Mouse (Mus musculus): Measurements from ENCODE around the gene Plekhm2. TPM values are rescaled to one million over a fixed set of nuclear protein-coding genes. Genes with fewer than 3 reads are reported as not detected.

The Plekhm2 gene
- total and polyA plus RNA-seq, 3 experiments: 6.5 to 15.4 TPM; not detected in 1

GRCm38 (mm10) chr4:141641961-141642811 lies 22.5 kb downstream of the Plekhm2 start:
- Histone ChIP-seq H3K4me3 (ENCODE audit: control insufficient read depth in 1 of 2, insufficient read depth in 1 of 2, low read depth in 2 of 2, low read length in 2 of 2) (no peak overlapping the region), H3K36me3 (ENCODE audit: control insufficient read depth in 1 of 2, insufficient read depth in 2 of 2, low read length in 2 of 2) (no peaks in the 10 kb centered on the region; a peak in 1 of 4 replicates), H3K9me3 (replicated peaks; ENCODE audit: insufficient read depth, low read length) (no peaks in the 10 kb centered on the region), H3K9ac (ENCODE audit: control insufficient read depth, low read depth, low read length, poor library complexity, severe bottlenecking) (no peak overlapping the region), H3K27me3 (ENCODE audit: control insufficient read depth in 1 of 2, insufficient read depth in 2 of 2, low read length in 2 of 2) (no peaks in the 10 kb centered on the region), H3K79me2 (ENCODE audit: control insufficient read depth, insufficient read depth, low read length, poor library complexity) (no peaks in the 10 kb centered on the region), H3K4me1 (ENCODE audit: control insufficient read depth in 1 of 2, insufficient read depth in 2 of 2, low read length in 2 of 2) (no peaks in the 10 kb centered on the region), H3K27ac (ENCODE audit: control insufficient read depth, low read depth, low read length) (no peak overlapping the region)
- TF ChIP-seq SMC3 (IDR thresholded peaks at IDR 0.05; ENCODE audit: low read depth, low read length): no peak
- no peak for TF ChIP-seq CHD2 (IDR thresholded peaks at IDR 0.05; ENCODE audit: low read length)
- no peak for TF ChIP-seq E2F4 (IDR thresholded peaks at IDR 0.05; ENCODE audit: borderline replicate concordance, low read depth, low read length)
- TF ChIP-seq UBTF (IDR thresholded peaks at IDR 0.05; ENCODE audit: borderline replicate concordance, insufficient read depth, low read depth, low read length): no peak
- no peak for TF ChIP-seq ZC3H11A (IDR thresholded peaks at IDR 0.05; ENCODE audit: low read depth, low read length)
- no peak for TF ChIP-seq CHD1 (IDR thresholded peaks at IDR 0.05; ENCODE audit: low read depth, low read length)
- no peak for TF ChIP-seq BHLHE40 (IDR thresholded peaks at IDR 0.05; ENCODE audit: borderline replicate concordance, low read depth, low read length)
- no peak for TF ChIP-seq ELF1 (IDR thresholded peaks at IDR 0.05; ENCODE audit: low read depth, low read length)
- TF ChIP-seq MYB (IDR thresholded peaks at IDR 0.05; ENCODE audit: low read depth, low read length): no peak
- no peak for TF ChIP-seq POLR2A (IDR thresholded peaks at IDR 0.05; ENCODE audit: control insufficient read depth in 1 of 2, insufficient read depth in 1 of 2, low read depth in 1 of 2, low read length in 2 of 2, poor library complexity in 1 of 2)
- TF ChIP-seq MYC (IDR thresholded peaks at IDR 0.05; ENCODE audit: low read depth, low read length): no peak
- no peak for TF ChIP-seq JUND (IDR thresholded peaks at IDR 0.05; ENCODE audit: low read depth, low read length)
- no peak for TF ChIP-seq TBP (IDR thresholded peaks at IDR 0.05; ENCODE audit: low read depth, low read length)
- TF ChIP-seq POLR2AphosphoS2 (IDR thresholded peaks at IDR 0.05; ENCODE audit: low read length): no peak
- no peak for TF ChIP-seq RCOR1 (IDR thresholded peaks at IDR 0.05; ENCODE audit: low read depth, low read length)
- no peak for TF ChIP-seq MAZ (IDR thresholded peaks at IDR 0.05; ENCODE audit: low read depth, low read length)
- TF ChIP-seq ZNF384 (IDR thresholded peaks at IDR 0.05; ENCODE audit: low read depth, low read length): no peak
- no peak for TF ChIP-seq GATA1 (IDR thresholded peaks at IDR 0.05; ENCODE audit: low read depth, low read length)
- no peak for TF ChIP-seq TAL1 (IDR thresholded peaks at IDR 0.05; ENCODE audit: low read length)
- TF ChIP-seq USF1 (IDR thresholded peaks at IDR 0.05; ENCODE audit: low read depth, low read length): no peak
- DNase-seq (ENCODE audit: low read depth, low spot score): no peak

GRCm38 (mm10) chr4:141641353-141641771 lies 23.3 kb downstream of the Plekhm2 start:
- no peak overlapping the region for H3K27ac ChIP-seq (ENCODE audit: control insufficient read depth, low read depth, low read length)
- H3K9me3 ChIP-seq (replicated peaks; ENCODE audit: insufficient read depth, low read length): no peaks in the 10 kb centered on the region
- no peak overlapping the region for H3K4me3 ChIP-seq (ENCODE audit: control insufficient read depth in 1 of 2, insufficient read depth in 1 of 2, low read depth in 2 of 2, low read length in 2 of 2)
- no peaks in the 10 kb centered on the region; a peak in 1 of 4 replicates for H3K36me3 ChIP-seq (ENCODE audit: control insufficient read depth in 1 of 2, insufficient read depth in 2 of 2, low read length in 2 of 2)
- TF ChIP-seq BHLHE40 (IDR thresholded peaks at IDR 0.05; ENCODE audit: borderline replicate concordance, low read depth, low read length): no peak
- TF ChIP-seq MAZ (IDR thresholded peaks at IDR 0.05; ENCODE audit: low read depth, low read length): no peak
- no peaks in the 10 kb centered on the region for H3K79me2 ChIP-seq (ENCODE audit: control insufficient read depth, insufficient read depth, low read length, poor library complexity)
- DNase-seq (ENCODE audit: low read depth, low spot score): no peak
- no peaks in the 10 kb centered on the region for H3K27me3 ChIP-seq (ENCODE audit: control insufficient read depth in 1 of 2, insufficient read depth in 2 of 2, low read length in 2 of 2)
- no peaks in the 10 kb centered on the region for H3K4me1 ChIP-seq (ENCODE audit: control insufficient read depth in 1 of 2, insufficient read depth in 2 of 2, low read length in 2 of 2)
- H3K9ac ChIP-seq (ENCODE audit: control insufficient read depth, low read depth, low read length, poor library complexity, severe bottlenecking): no peak overlapping the region

All from MEL (cell line).